Mouse (Mus musculus) common myeloid progenitor, adult 5-6 weeks (primary cell): ENCODE measurements around the gene Pawr. TPM values are rescaled to one million over a fixed set of nuclear protein-coding genes. Genes with fewer than 3 reads are reported as not detected.
"Not testable (repeated sequence)": the region's sequence is repeated elsewhere in the genome, so short reads cannot be mapped to it uniquely, and the experiment has no call there.

ENCODE experiments used
- ATAC-seq: replicated peaks from 2 replicates; pipeline ENCODE4 v1.8.0; 2016; ENCODE audit warnings: low read depth, mild to moderate bottlenecking, moderate TSS enrichment, inconsistent platforms; ENCODE audit not compliant: poor library complexity, severe bottlenecking
- total RNA-seq: library from RNA; stranded (forward); fragments of 200-1000, 187-1606 nt; gene quantifications from 2 replicates; pipeline ENCODE4 v1.2.3, GENCODE M21; 2017

The Pawr gene
- total RNA-seq, 1 experiment from 2014 or later = not detected

- no peak for ATAC-seq
Measured at GRCm38 (mm10) chr10:108311396-108311795, 20.5 kb upstream of the Pawr start.

GRCm38 (mm10) chr10:108313845-108314244 lies 18.1 kb upstream of the Pawr start:
- ATAC-seq = no peak

DNA sequence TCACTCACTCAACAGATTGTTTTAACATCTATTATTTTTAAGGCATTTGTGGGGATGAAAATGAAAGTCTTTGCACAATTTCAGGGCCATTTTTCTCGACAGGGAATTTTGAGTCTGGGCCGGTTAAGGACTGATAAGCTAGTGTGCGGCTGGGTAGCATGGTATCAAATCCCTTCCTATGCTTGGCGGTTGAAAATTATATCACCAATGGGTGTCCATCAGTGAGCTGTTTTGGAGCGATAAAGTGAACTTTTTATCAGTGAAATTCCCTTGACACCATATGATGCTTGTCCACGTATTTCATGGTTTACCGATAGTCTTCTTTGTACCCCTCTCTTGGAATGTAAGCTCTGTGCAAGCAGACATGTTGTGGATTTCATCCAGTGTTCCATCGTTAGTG lies 17.5 kb upstream of the Pawr start:
- no peak for ATAC-seq

DNA sequence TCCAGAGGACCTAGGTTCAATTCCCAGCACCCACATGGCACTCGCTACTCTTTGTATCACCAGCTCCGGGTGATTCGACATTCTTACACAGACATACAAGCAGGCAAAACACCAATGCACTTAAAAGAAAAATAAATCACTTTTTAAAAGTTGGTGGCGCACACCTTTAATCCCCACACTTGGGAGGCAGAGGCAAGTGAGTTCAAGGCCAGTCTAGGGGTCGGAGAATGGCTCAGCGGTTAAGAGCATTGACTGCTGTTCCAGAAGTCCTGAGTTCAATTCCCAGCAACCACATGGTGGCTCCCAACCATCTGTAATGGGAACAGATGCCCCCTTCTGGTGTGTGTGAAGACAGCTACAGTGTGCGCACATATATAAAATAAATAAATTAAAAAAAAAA lies 16.7 kb upstream of the Pawr start:
- ATAC-seq = no peak

- ATAC-seq = no peak
Measured at GRCm38 (mm10) chr10:108328356-108328755, 3.6 kb upstream of the Pawr start.

- ATAC-seq = no peak
Measured at GRCm38 (mm10) chr10:108328983-108329382, 2.9 kb upstream of the Pawr start.

DNA sequence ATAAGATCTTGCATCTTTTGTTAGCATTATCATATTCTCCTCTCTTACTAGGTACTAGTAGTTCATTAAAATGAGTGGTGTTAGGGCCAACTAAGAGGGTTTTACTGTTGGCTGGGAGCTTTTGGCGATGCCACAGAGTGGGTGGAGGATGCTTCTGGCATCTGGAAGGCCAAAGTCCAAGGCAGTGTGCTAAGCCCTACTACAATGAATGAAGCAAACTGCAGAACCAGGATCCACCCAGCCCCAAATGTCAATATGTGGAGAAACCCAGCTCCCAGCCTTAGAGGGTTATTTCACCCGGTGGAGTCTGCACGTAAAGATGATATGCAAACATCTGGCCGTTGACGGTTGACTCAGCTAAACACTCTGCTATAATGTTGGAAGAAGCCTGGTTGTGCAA lies 2.1 kb upstream of the Pawr start:
- no peak for ATAC-seq

DNA sequence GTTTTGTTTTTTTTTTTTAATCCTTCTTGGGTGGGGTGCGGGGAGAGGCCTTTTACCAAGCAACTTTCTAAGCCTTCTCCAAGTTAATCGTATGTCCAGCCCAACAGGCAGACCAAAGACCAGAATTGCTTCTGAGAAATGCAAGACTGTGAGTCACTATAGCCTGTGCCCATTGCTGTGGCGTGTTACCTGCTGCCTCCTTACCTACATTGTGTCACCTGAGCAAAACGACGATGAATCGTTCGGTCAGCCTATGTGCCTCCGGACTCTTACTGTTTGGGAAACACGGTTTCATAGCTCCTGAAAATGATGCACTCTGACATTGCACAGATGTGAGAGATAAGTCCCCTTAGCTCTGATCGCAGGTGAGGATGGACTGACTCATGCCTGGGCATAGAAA lies 957 bp upstream of the Pawr start:
- ATAC-seq = no peak

- ATAC-seq = peak; percentile 27; the same call in 1 of the 2 replicates
Measured at GRCm38 (mm10) chr10:108332571-108333541, 935 bp downstream of the Pawr start.

GRCm38 (mm10) chr10:108333642-108334041 lies 1.7 kb downstream of the Pawr start:
- ATAC-seq = no peak

- no peak for ATAC-seq
Measured at GRCm38 (mm10) chr10:108334096-108334495, 2.2 kb downstream of the Pawr start.

- ATAC-seq = no peak
Measured at GRCm38 (mm10) chr10:108335736-108336292, 3.9 kb downstream of the Pawr start.

- no peak for ATAC-seq
Measured at GRCm38 (mm10) chr10:108336581-108336980, 4.7 kb downstream of the Pawr start.

- no peak for ATAC-seq
Measured at GRCm38 (mm10) chr10:108338055-108338961, 6.4 kb downstream of the Pawr start.

- ATAC-seq = no peak
Measured at GRCm38 (mm10) chr10:108339118-108339517, 7.2 kb downstream of the Pawr start.

DNA sequence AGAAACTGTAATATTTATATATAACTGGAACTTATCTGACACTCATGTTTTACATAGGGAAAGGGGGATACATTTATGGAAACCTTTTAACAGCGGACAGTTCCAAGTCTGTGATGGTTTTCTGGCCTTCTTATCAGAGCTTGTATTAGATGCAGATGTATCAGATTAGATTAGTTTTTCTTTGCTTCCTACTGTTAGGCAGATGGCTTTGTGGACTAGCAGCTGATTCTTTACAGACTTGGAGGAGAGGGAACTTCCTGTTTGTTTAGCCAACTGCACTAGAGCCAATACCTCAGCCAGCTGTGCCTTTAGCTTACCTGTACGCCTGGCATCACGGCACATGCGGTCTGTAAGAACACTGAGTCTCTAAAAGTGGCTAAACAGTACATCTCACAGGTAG lies 8.0 kb downstream of the Pawr start:
- ATAC-seq = no peak

DNA sequence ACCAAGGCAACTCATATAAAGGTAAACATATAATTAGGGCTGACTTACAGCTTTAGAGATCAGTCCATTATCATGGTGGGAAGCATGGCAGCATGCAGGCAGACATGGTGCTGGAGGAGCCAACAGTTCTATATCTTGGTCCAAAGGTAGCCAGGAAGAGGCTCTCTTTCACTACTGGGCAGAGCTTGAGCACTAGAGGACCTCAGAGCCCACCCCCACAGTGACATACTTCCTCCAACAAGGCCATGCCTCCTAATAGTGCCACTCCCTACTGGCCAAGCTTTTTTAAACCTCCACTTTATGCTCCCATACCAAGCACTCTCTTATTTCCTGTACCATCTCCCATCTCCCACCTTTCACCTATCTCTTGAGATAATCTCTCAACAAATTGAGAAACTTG lies 11.8 kb downstream of the Pawr start:
- ATAC-seq = no peak

DNA sequence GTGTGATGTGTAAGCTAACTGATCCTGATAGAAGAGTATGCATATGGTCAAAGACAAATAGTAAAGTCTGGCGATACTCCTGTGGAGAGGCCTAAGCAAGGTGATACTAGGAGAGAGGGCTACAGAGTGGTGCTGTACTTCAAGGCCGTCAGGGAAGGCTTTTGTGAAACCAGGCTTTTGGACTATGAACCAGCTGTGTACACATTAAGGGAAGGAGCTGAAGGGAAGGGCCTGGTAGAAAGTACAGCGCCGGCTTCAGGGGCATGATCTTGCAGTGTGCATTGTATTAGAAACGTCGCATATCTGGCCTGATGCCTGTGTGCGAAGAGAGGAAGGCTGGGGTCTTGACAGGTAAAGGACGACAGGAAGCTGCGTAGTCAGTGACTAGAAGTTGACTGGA lies 13.2 kb downstream of the Pawr start:
- no peak for ATAC-seq

- not testable (repeated sequence) for ATAC-seq
Measured at GRCm38 (mm10) chr10:108346301-108346700, 14.4 kb downstream of the Pawr start.
